Mouse (Mus musculus) heart, embryonic 14.5 days (tissue): ENCODE data around the gene Pou6f2. TPM values are rescaled to one million over a fixed set of nuclear protein-coding genes. Genes with fewer than 3 reads are reported as not detected.

Experiments
- ATAC-seq: fragments of 200-750 bp; cut with Nextera tagmentation; 2 replicates; pipeline ENCODE4 v1.8.0; 2017; ENCODE audit warnings: low read depth, moderate TSS enrichment; ENCODE audit not compliant: insufficient number of reproducible peaks, insufficient read depth, low FRiP score
- H3K27ac ChIP-seq, 2 experiments: fragments of 200-500 bp in 1 of 2; fragments of 300-500 bp in 1 of 2; sonication (generic) in 1 of 2; replicated peaks in 1 of 2; 2 replicates each; pipeline ENCODE4 v1.5.1; 2012 to 2014; ENCODE audit warnings: low read depth in 2 of 2, low read length in 2 of 2, control low read depth in 1 of 2, mild to moderate bottlenecking in 1 of 2, mixed read lengths in 1 of 2; ENCODE audit not compliant: control insufficient read depth in 1 of 2, insufficient read depth in 1 of 2
- H3K27me3 ChIP-seq: fragments of 300-500 bp; sonication (generic); 2 replicates; pipeline ENCODE4 v1.6.1; 2014; ENCODE audit warnings: mild to moderate bottlenecking, low read length, control low read depth; ENCODE audit not compliant: control insufficient read depth, insufficient read depth
- H3K36me3 ChIP-seq: fragments of 300-500 bp; sonication (generic); 2 replicates; pipeline ENCODE4 v1.6.1; 2014; ENCODE audit warnings: mild to moderate bottlenecking, control low read depth, low read length, mixed read lengths; ENCODE audit not compliant: control insufficient read depth, insufficient read depth
- H3K4me1 ChIP-seq, 2 experiments: fragments of 200-500 bp in 1 of 2; fragments of 300-500 bp in 1 of 2; sonication (generic) in 1 of 2; 2 replicates each; pipeline ENCODE4 v1.6.1; 2012 to 2014; ENCODE audit warnings: low read length in 2 of 2, control low read depth in 1 of 2, mixed read lengths in 1 of 2; ENCODE audit not compliant: control insufficient read depth in 2 of 2, insufficient read depth in 2 of 2
- H3K4me2 ChIP-seq: fragments of 300-500 bp; sonication (generic); 2 replicates; pipeline ENCODE4 v1.6.1; 2014; ENCODE audit warnings: mild to moderate bottlenecking, low read length
- H3K4me3 ChIP-seq, 2 experiments: fragments of 200-500 bp in 1 of 2; fragments of 300-500 bp in 1 of 2; sonication (generic) in 1 of 2; 2 replicates each; pipeline ENCODE4 v1.5.1; 2012 to 2014; ENCODE audit warnings: low read length in 2 of 2, mild to moderate bottlenecking in 2 of 2, control low read depth in 1 of 2, low read depth in 1 of 2, moderate library complexity in 1 of 2; ENCODE audit not compliant: control insufficient read depth in 1 of 2, insufficient read depth in 1 of 2
- H3K9ac ChIP-seq: fragments of 300-500 bp; sonication (generic); 2 replicates; pipeline ENCODE4 v1.6.1; 2014; ENCODE audit warnings: mild to moderate bottlenecking, low read length
- H3K9me3 ChIP-seq: fragments of 300-500 bp; sonication (generic); 2 replicates; pipeline ENCODE4 v1.6.1; 2016; ENCODE audit warnings: low read length, control low read depth; ENCODE audit not compliant: control insufficient read depth
- WGBS: fragments of 180-500 bp; shearing (Covaris S2); extraction: QIAGEN DNeasy Blood & Tissue Kit; methylation state at CpG from one replicate; pipeline ENCODE4 v1.1.7; 2014; 5-methylcytosine and 5-hydroxymethylcytosine counted together
- polyA plus RNA-seq: library from polyadenylated mRNA; unstranded; fragments of >200 nt; fragmentation: Nextera tagmentation; extraction: Ambion mirVana; gene quantifications from 2 replicates; pipeline ENCODE4 v1.2.1, GENCODE M21; 2014

The Pou6f2 gene
- 0.73 and 1.8 TPM in 2 replicates for polyA plus RNA-seq

GRCm38 (mm10) chr13:18397586-18397985 lies at the start of gene Pou6f2:
Pou6f2 (minus strand) TSS chr13:18397686.
- no peak within 1 kb of the TSS for H3K4me3 ChIP-seq
- 75% methylated on average over 6 of the region's 6 CpGs for WGBS
- H3K4me1 ChIP-seq, result no peaks in the 10 kb centered on the region
- no peaks in the 10 kb centered on the region for H3K27me3 ChIP-seq
- no peaks in the 10 kb centered on the region for H3K9me3 ChIP-seq
- H3K9ac ChIP-seq, result no peak within 1 kb of the TSS
- no peak for ATAC-seq
- H3K4me2 ChIP-seq, result no peak within 1 kb of the TSS
- H3K27ac ChIP-seq, result no peak within 1 kb of the TSS
- H3K36me3 ChIP-seq, result no peaks in the 10 kb centered on the region

- no peaks in the 10 kb centered on the region for H3K27me3 ChIP-seq
- H3K4me3 ChIP-seq, result no peak overlapping the region
- no peak for ATAC-seq
- no peaks in the 10 kb centered on the region for H3K36me3 ChIP-seq
- no peak overlapping the region for H3K9ac ChIP-seq
- no peak overlapping the region for H3K27ac ChIP-seq
- H3K4me2 ChIP-seq, result no peak overlapping the region
- WGBS, result 64% methylated on average over 3 of the region's 3 CpGs
- no peaks in the 10 kb centered on the region for H3K9me3 ChIP-seq
- H3K4me1 ChIP-seq, result no peaks in the 10 kb centered on the region
Measured at GRCm38 (mm10) chr13:18439858-18440257, 42.4 kb upstream of the Pou6f2 start.

GRCm38 (mm10) chr13:18387673-18388072 lies 9.8 kb downstream of the Pou6f2 start:
- Histone ChIP-seq H3K27ac (no peak overlapping the region), H3K27me3 (no peaks in the 10 kb centered on the region), H3K9ac (no peak overlapping the region), H3K36me3 (no peaks in the 10 kb centered on the region), H3K4me2 (no peak overlapping the region), H3K4me1 (no peaks in the 10 kb centered on the region), H3K4me3 (no peak overlapping the region), H3K9me3 (no peaks in the 10 kb centered on the region)
- no peak for ATAC-seq
- 84% methylated on average over 4 of the region's 4 CpGs for WGBS

- no peak overlapping the region for H3K9ac ChIP-seq
- no peaks in the 10 kb centered on the region for H3K4me1 ChIP-seq
- no peak overlapping the region for H3K4me3 ChIP-seq
- no peak overlapping the region for H3K27ac ChIP-seq
- H3K4me2 ChIP-seq, result no peak overlapping the region
- H3K9me3 ChIP-seq, result no peaks in the 10 kb centered on the region
- no peak for ATAC-seq
- WGBS, result 58% methylated on average over 2 of the region's 2 CpGs
- H3K36me3 ChIP-seq, result no peaks in the 10 kb centered on the region
- H3K27me3 ChIP-seq, result no peaks in the 10 kb centered on the region
Measured at GRCm38 (mm10) chr13:18363373-18363772, 34.1 kb downstream of the Pou6f2 start.

- Histone ChIP-seq H3K9ac (no peak overlapping the region), H3K36me3 (no peaks in the 10 kb centered on the region), H3K4me2 (no peak overlapping the region), H3K4me3 (no peak overlapping the region), H3K27me3 (no peaks in the 10 kb centered on the region), H3K4me1 (no peaks in the 10 kb centered on the region), H3K27ac (no peak overlapping the region), H3K9me3 (no peaks in the 10 kb centered on the region)
- ATAC-seq, result no peak
- 65% methylated on average over 4 of the region's 4 CpGs for WGBS
Measured at GRCm38 (mm10) chr13:18344580-18345333, 52.7 kb downstream of the Pou6f2 start.

GRCm38 (mm10) chr13:18338910-18339501 lies 58.5 kb downstream of the Pou6f2 start:
- no peak for ATAC-seq
- Histone ChIP-seq H3K36me3 (no peaks in the 10 kb centered on the region), H3K4me3 (no peak overlapping the region), H3K9ac (no peak overlapping the region), H3K9me3 (no peaks in the 10 kb centered on the region), H3K4me2 (no peak overlapping the region), H3K27ac (no peak overlapping the region), H3K4me1 (no peaks in the 10 kb centered on the region), H3K27me3 (no peaks in the 10 kb centered on the region)
- 82% methylated on average over 10 of the region's 10 CpGs for WGBS

- Histone ChIP-seq H3K36me3 (no peaks in the 10 kb centered on the region), H3K27me3 (no peaks in the 10 kb centered on the region), H3K4me3 (no peak overlapping the region), H3K4me2 (no peak overlapping the region), H3K9ac (no peak overlapping the region), H3K4me1 (no peaks in the 10 kb centered on the region), H3K27ac (no peak overlapping the region), H3K9me3 (no peaks in the 10 kb centered on the region)
- WGBS, result 59% methylated on average over 2 of the region's 2 CpGs
- no peak for ATAC-seq
Measured at GRCm38 (mm10) chr13:18338022-18338421, 59.5 kb downstream of the Pou6f2 start.
